Mouse (Mus musculus): ENCODE measurements around the gene Ebf1.

The Ebf1 gene

DNA sequence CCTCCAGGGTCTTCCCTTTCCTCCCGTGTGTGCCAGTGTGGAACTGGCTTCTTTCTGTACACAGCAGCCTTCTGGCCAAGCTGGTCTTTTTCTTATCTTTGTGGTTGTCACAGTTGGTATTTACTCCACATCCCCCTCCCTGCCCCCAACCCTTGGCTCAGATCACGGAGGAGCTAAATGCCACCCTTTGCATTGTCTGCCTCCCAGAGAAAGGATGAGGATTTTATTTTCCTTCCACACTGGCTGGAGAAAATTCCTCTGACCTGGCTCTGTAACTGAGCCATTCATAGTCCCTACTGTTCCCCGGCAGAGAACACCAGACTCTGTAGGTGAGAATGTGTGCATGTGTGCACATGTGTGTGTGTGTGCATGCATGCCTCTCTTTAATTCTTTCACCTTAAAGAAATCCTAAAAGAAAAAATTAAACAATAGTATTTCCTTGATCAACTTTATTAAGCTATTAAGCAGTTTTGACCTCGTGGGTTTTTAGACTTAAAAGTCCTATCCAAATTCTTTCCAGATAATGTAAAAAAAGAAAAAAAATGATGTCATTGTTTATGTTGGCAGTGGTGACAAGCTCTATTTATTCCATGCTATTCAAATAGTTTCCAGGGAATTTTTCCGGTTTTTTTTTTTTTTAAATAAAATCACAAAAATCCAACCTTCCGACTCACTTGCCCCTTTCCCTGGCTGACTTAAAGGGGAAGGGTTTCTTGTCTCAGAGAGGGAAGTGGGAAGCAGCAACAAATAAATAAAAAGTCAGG, 123.3 kb downstream of the Ebf1 start:
- no peak for DNase-seq (ENCODE audit: low spot score)

GRCm38 (mm10) chr11:44741042-44741491, 124.0 kb downstream of the Ebf1 start:
- DNase-seq (ENCODE audit: low spot score), result no peak

DNA sequence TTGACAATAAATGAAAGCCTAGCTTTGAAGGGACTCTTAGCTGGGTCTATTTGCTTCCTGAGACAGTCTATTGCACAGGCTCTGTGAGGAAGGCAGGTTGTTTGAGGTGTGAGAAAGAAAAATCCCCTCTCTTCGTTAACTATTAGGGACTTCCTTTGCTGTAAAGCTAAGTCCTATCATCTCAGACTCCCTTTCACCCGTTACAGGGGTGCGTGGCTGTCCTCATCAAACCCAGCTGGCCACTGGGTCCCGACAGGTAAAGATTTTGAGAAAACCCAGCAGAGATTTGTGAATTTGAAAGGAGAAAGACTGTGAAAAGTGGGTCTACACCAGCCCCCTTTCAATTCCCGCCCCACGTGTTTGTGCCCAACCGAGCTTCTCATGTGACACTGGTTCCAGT, 127.3 kb downstream of the Ebf1 start:
- DNase-seq (ENCODE audit: low spot score), result no peak

DNA sequence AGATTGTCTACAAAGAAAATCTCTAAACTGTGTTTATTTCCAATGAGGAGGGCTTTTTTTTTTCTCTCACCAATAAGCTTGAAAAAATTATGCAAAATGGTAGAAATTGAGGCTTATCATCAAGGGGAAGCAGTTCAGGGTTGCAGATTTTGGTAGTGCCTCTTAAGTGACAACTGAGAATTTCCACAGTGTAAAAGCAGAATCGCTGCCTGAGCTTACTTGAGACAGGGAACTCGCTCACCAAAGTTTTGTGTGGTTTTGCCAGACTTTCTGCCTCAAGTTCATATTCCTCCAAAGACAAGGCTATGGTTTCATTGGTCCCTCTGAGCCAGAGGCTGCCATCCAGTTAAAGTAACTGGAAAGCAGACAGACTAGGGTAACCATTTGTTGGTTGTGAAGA, 128.8 kb downstream of the Ebf1 start:
- no peak for DNase-seq (ENCODE audit: low spot score)

DNA sequence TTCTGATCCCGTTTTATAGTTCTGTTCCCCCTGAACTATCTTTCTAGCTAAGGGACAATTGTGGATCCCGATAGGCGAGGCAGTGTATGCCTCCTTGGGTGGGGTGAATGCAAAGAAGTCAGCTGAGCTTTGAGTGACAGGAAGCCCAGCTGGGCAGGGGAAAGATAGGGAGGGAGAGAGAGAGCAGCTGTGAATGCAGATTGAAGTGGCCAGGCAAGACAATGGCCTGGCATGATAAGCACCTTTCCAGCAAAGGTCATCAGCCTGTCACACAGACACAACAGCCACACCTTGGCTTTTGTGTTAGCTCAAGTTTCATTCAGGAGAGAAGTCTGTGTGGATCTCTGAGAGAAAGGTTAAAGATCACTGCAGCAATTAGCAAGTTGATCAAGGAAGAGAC, 129.6 kb downstream of the Ebf1 start:
- no peak for DNase-seq (ENCODE audit: low spot score)

GRCm38 (mm10) chr11:44749309-44749708, 132.2 kb downstream of the Ebf1 start:
- no peak for DNase-seq (ENCODE audit: low spot score)

GRCm38 (mm10) chr11:44754336-44754735, 137.2 kb downstream of the Ebf1 start:
- DNase-seq (ENCODE audit: low spot score), result no peak

DNA sequence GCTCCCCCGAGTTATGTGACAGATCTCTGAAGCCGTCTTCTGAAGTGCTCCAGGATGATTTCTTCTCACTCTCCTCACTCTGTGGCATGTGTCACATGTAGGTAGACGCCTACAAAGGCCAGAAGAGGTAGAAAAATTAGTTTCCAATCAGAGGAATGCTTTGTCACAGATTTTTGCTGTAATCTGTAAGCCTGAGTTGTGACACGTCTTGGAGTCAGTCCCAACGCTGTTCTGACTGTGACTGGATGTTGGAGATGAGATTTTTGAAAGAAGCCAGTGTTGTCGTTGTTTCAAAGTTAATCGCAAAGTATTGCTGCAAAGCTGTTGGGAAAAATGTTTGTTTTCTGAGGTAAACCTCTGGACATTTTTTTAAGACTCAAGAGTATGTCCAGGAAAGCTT, 139.2 kb downstream of the Ebf1 start:
- no peak for DNase-seq (ENCODE audit: low spot score)

DNA sequence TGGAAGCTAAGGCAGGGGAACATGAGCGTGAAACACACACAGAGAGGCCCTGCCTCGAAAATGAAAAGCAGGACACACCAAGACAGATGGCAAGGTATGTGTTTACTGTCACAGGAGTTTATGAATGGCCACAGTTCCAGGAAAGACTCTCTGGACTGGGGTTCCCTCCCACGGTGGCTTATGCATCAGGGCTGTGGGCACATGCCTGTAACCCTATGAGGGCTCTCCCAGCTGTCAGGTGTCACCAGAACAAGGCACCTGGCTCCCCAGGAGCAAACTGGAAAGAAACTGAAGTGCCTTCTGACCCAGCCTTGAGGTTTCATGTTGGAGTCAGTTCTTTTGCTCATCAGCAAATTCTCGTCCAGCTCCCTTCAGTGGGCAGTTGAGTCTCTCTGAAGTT, 141.7 kb downstream of the Ebf1 start:
- DNase-seq (ENCODE audit: low spot score), result no peak

DNA sequence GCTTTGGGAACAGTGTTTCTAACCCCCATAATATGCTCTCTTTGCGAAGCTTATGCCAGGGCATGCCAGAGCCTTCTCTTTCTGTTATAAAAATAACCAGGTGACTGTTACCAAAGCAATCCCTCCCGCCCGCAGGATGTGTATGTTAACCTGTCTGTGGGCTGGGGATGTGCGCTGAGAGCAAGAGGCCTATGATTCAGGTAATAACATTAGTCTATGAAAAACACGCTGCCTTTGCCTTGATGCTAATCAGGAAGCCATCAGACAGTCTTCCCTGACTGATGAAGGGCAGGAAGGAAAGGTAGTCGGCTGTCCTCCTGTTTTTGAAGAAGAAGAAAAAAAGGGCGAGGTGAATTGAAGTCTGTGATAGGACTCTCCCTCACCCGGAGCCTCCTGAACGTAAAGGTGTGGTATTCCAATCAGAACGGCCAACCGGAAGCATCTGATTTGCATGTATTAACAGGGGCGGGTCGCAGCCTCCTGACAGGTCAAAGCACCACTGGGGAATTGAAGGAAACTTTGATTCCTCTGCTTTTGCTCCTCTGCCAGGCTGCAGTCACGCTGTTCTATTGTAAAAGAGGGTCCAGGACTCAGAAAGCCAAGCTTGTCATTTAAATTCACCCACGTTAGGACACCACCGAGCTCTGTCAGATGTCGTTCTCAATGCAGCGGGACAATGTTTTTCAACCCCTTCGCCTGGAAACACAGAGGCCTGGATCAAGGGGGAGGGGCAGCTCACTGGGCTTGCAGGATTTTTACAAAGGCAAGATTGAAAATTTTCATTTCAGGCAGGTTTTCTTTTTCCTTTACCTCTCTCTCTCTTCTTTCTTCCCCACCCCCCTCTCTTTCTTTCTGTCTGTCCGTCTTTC, 144.2 kb downstream of the Ebf1 start:
- DNase-seq (ENCODE audit: low spot score), result no peak

DNA sequence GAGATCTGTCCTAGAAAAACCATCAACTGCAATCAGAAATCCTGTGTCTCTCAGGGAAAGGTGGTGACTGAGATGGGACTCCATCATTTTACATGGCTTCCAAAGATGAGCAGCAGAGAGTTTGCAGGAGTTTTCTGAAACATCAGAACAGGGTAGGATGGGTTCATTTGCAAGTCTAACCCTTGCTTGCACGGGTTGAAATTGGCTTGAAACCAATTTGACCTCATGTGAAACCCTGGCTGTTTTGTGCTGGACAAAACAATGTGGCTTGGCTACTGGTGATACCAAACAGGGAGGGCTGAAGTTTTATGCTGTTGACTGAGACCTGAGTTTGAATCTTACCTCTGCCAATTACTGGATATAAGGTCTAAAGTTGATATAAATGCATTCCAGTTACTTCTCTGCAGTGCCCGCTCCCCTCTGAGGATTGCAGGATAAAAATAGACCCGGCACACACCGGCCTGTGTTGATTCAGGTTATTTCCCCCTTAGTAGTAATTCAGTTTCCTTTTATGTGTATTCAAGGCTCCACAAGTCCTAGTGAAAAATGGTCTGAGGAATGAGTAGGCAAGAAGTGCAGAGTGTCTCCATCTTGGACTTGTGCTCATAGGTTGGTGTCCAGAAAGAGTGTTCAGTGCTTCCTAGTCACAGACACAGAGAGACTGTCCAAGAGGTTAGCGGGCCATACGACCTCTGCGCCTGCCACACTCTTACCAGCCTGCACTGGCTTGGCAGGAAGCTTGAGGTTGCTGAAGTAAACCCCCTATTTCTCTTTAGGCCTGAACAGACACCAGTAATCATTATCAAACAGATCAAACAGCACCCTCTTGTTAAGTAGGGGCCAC, 147.1 kb downstream of the Ebf1 start:
- DNase-seq (ENCODE audit: low spot score), result no peak

DNA sequence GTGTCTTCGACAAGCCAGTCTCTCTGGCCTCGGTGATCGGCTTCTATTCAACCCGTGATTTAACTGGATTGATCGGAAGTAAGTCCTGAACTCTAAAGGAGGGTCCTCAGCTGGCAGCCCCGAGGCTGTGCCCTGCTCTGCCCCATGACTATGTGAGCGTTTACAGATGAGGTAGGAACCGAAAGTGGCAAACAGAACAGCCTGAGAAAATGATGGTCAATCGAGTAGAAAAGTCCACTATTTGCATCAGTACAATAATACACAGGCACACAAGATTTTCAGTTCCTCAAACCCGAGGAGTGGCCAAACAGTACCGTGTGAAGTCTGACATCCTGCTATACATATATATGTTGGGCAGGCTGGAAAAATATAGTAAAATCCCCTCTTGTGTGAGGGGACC, 147.9 kb downstream of the Ebf1 start:
- DNase-seq (ENCODE audit: low spot score), result no peak

- no peak for DNase-seq (ENCODE audit: low spot score)
These were observed 149.1 kb downstream of the Ebf1 start for GRCm38 (mm10) chr11:44766246-44766645.

- no peak for DNase-seq (ENCODE audit: low spot score)
These were observed 150.2 kb downstream of the Ebf1 start for GRCm38 (mm10) chr11:44767322-44767721.

DNA sequence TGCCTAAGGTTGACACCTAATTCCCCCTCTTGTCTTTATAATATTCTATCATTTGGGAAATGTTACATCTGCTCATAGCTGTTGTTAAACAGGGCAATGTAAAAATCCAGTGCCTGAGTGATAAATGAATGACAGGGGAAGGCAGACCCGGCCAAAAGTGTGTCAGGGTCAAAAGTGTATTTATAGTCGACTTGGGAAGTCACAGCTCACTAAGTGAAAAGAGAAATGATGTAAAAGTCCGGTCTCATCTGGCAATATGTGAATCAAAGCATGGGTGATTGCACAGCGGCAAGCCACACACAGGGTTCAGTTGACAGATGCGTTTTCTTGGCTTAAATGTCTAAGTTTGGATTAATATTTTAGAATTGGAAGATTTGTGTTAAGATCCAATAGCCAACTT, 151.2 kb downstream of the Ebf1 start:
- no peak for DNase-seq (ENCODE audit: low spot score)

- DNase-seq (ENCODE audit: low spot score), result no peak
These were observed 154.0 kb downstream of the Ebf1 start for GRCm38 (mm10) chr11:44770989-44771564.

DNA sequence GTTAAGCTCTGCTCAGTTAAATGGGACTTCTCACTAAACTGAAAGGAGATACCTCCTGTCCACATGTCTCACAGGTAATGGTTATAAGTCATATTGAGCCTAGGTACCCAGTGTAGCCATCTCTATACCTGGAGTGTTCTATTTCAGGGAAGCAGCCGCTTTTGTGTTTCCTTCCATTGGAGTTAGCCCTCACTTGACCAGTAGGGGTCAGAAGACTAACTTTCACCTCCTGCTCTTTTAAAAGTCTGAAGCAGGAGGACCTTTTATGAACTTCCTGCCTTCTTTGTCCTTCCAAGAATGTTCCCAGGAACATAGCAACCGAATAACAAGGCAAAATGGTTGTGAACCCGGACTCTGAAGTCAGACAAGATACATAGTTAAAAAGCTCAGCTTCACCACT, 157.3 kb downstream of the Ebf1 start:
- DNase-seq (ENCODE audit: low spot score), result no peak

GRCm38 (mm10) chr11:44775549-44775948, 158.4 kb downstream of the Ebf1 start:
- no peak for DNase-seq (ENCODE audit: low spot score)

DNA sequence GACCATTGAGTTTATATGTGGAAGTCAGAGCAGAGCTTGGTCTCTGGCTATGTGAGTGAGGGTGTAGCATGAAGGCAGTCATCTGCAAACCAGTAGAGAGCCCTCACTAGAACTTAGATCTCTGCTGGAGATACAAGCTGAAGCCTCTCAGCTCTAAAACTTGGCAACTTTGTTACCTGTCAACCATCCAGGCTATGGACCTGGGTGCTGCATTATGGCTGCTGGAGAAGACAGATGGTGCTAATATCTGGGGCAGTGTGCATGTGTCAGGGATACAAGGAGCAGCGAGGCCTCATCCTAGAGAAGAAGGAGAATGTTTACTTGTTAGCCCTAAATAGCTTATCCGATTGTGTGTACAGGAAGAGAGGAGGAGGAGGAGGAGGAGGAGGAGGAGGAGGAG, 159.4 kb downstream of the Ebf1 start:
- no peak for DNase-seq (ENCODE audit: low spot score)

GRCm38 (mm10) chr11:44777331-44778310, 160.5 kb downstream of the Ebf1 start:
- no peak for DNase-seq (ENCODE audit: low spot score)

- DNase-seq (ENCODE audit: low spot score), result no peak
These were observed 161.9 kb downstream of the Ebf1 start for GRCm38 (mm10) chr11:44779030-44779429.

All from ovary, postnatal 14 days (tissue).